Mouse (Mus musculus) kidney, postnatal 14 days (tissue): Measurements from ENCODE around the gene Gm4881.
"Not testable (repeated sequence)": the region's sequence is repeated elsewhere in the genome, so short reads cannot be mapped to it uniquely, and the experiment has no call there.

Source experiments
- DNase-seq: peaks from one replicate; pipeline ENCODE4 v3.0.0; 2022; ENCODE audit warnings: mixed read lengths

The Gm4881 gene

DNA sequence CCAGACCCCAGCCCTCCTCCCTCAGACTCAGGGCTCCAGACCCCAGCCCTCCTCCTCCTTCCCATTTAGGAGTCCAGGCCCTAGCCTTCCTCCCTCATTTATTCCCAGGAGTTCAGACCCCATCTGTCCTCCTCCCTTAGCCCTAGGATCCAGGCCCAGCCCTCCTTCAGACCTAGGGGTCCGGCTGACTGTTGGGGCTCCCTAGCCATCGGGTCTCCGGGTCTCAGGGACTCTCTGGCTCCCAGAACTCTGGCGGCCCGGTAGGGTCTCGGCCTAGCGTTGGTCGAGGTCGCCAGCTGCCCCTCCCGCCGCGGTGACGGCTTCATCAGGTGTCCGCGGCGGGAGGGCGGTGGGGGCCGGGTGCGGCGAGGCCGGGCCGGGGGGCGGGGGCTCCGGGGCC lies 9.7 kb upstream of the Gm4881 start:
- no peak for DNase-seq

DNA sequence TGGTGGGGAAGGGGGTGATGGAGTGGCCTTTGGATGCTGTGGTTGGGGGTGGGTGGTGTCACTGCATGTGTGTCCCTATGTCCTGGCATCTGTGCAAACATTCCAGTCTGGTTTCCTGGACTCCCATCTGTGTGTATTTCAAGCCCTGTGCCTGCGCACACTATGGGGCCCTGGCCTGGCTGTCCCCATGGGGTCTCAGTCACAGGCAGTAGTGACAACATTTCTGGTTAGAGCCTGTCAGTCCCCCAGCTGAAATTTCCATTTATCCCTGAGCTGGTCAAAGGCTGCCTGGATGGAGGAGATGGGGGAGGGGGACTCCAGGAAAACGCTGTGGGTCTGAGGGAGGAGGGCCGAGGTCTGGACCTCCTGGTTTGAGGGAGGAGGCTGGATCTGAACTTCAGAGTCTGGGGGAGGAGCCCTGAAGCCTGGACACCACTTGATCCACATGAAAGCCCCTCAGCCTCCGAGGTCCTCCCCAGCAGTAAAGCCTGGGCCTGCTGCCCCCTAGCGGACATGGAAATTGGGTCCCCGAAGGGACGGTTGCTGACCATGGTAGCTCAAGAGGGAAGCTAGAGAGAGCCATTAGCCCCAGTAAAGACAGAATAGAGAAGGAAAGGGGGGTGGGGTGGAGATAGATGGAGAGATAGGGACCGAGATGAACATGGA lies 5.8 kb upstream of the Gm4881 start:
- peak; percentile 75 for DNase-seq

DNA sequence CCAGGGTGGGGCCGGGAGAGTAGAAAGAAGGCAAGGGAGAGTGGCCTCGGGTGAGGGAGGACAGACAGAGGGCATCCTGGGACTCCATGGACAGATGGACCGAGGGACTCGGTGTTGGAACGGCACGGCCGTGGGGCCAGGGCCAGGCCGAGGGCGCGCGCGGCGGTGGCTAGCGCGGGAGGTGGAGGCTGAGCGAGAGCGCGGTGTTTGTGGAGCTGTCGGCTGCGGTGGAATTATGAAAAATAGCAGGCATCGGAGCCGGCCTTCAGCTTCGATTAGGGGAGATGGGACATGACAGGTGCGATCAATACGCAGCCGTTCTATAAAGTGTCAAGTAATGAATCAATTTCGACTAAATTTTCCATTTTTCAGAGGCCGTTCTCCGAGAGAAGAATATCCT lies 4.5 kb upstream of the Gm4881 start:
- no peak for DNase-seq

DNA sequence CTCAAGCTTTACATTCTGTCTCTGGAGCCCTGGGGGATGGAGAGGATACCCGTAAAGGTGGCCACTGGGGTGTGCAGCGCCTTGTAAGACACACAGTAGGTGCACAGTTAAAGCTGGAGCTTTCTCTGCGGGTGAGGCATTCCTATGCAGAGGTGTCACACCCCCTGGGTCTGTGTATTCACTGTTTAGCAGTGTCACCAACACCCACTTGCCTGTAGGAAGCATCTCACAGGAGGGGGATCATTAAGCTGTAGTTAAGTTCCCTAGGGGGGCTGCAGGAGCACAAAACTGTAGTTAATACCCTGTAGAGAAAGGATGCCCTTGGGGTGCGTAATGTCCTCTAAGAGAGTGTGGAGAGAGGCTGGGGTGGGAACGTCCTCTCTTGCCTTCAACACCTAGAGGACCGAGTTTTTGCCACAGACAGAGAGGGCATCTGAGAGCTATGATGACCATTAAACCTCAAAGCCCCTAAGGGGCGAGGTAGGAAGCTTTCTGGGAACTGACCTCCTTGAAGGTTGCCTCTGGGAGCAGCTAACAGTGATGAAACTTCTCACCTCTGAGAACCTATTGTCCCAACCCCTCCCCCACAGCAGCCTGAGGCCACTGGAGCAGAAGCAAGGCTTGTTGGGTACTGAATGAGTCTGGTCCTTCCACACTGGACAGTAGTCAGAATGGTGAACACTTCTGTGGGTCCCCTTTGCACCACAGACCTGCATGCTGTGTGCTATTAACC lies 3.2 kb upstream of the Gm4881 start:
- no peak for DNase-seq

DNA sequence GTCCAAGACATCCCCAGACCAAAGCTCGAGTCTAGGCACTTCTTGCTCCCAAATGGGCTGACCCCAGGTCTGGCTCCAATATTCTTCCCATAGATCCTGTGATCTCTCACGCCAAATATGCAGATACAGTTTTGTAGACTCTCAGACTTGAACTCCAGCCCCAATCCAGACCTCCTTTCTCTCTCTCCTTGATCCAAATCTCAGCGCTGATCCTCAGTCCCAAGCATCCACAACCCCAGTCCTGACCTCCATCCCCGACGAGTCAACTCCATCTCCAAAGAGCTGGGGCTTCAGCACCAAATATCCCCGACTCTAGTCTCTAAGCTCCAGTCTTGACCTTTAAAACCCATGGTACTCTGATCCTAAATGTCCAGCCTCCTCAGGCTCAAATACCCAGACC lies 653 bp downstream of the Gm4881 start:
- DNase-seq: no peak

DNA sequence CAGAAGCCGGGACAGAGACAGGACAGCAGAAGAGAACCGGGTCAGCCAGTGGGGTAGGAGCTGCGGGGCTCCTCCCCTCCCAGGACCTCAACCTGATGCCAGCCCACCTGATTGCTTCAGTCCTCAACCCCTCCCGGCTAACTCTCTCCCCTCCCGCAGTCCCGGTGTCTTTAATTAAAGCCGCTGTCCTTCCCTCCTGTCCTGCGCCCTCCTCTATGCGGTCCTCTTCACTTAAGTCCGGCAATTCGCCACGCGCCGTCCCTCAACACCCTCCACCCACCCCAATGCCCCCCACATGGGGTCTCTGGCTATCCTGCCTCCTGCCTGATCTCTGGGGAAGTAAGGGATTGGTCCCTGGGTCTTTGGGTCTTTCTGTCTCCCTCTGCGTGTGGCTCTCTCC lies 12.6 kb downstream of the Gm4881 start:
- no peak for DNase-seq

DNA sequence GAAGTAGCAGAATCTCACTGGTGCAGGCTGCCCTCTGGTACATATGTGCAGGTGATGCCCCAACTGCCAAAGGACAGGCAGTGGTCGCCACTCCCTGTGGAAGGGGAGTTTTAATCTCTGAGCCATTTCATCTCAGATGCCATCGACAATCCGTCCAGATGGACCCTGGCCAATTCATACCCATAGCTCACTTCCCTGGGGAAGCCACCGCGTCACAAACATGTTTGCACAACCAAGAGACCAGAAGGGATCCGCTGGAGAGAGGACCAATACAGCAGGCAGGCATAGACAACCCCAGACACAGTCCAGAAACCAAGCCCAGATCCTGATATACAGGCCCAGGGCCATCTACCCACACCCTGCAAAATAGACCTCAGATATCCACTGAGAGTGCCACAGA lies 13.8 kb downstream of the Gm4881 start:
- no peak for DNase-seq

DNA sequence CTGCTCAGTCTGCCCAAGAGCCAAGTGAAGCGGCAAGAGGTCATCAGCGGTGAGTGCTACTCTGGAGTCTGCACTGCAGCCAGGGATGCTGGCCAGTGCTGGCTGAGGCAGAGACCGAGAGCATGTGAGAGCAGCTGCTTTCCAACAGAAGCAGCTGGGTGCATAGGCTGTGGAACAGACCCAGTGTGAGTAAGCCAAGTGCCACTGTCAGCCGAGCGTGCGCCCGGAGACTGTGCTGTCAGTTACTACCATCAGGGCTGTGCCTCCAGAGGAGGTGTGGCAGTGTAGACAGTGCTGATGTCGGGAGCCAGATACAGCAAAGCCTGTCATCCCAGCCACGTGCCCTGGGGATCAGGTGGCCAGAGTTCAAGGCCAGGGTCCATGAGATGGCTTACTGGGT lies 24.6 kb downstream of the Gm4881 start:
- DNase-seq: no peak

DNA sequence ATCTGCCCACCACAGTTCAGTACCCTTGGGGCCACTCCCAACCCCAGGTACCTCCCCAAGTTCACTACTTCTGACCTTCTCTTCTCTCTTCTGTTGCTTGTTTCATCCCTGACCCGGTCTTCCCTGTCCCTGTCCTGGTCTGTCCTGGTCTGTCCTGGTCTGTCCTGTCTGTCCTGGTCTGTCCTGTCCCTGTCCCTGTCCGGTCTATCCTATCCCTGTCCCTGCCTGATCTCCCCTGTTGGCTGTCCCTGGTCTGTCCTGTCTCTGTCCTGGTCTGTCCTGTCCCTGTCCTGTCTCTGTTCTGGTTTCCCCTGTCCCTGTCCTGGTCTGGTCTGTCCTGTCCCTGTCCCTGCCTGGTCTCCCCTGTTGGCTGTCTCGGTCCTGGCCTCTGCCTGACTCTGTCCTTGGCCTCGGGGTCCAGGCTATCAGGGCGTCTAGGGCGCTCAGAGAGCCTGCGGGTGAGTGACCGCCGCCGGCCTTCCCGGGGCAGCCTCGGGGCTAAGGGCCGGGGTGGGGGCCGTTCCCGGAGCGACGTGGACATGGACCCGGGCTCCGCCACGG lies 25.5 kb downstream of the Gm4881 start:
- no peak for DNase-seq

DNA sequence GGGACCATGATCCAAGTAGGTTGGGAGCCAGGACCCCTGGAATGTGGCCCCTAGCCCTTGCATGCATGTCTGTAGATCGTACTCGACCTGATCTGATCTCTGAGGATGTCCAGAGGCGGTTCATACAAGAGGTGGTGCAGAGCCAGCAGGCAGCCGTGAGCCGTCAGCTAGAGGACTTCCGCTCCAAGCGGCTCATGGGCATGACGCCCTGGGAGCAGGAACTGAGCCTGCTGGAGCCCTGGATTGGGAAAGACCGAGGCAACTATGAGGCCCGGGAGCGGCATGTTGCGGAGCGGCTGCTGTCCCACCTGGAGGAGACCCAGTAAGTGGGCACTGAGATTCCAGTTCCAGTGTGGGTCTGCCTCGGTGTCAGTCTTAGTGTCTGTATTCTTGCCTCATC lies 31.8 kb downstream of the Gm4881 start:
- DNase-seq: no peak

DNA sequence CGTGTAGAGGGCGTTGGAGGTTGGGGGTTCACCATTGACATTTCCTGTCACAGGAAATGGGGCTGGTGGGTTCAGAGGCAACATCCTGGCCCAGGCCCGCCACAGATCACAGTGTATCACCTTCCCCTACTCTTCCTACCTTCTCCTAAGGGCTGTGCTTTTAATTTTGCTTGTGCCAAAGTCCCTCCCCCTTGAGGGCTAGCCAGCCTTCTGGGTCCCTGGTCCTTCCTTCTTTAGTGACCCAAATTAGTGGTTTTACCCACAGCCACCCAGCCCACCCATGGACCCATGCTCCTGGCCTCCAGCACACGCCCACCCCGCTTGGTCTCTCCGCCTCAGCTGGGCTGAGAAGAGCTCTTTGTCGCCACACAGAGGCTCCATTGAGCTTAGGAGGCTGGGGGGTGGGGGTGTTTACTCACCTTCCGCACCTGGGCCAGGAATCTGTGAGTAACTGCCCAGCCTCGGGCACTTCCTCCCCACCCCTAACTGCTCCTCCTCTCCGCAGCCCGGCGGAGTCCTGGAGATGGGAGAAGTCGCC lies 37.0 kb downstream of the Gm4881 start:
- DNase-seq: no peak

DNA sequence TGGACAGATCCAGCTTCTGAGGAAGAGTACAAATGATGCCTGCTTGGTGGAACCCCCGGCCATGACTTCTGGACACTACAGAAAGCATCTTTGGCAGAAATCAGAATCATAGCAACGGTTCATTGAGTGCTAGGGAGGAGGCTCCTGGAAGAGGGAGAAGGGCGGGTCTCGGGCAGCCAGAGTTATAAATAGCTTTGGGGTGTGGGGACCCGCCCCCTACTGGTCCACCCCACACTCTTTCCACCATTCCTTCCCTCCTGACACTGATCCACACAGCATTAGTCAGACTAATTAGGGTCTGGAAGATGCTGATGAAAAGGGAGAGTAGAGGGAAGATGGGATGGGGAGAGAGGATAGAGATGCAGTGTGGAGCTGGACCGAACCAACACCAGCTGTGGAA lies 37.7 kb downstream of the Gm4881 start:
- no peak for DNase-seq

DNA sequence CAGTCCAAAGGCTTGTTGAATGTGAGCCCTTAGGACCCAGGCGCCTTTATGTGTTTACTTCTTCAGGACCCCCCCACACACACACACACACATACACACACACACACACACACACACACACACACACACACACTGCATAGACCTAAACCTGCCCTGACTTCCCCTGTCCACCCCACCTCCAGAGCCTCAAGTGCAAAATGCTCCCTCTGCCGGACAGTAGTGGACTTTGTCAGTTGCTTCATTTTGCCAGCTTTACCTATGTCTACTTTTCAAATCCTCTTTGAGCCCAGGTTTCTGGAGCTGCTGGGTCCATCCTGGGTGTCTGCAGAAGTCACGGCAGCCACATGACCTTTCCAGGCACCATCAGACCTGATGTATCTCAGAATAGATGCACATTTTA lies 39.4 kb downstream of the Gm4881 start:
- DNase-seq: peak; percentile 76

DNA sequence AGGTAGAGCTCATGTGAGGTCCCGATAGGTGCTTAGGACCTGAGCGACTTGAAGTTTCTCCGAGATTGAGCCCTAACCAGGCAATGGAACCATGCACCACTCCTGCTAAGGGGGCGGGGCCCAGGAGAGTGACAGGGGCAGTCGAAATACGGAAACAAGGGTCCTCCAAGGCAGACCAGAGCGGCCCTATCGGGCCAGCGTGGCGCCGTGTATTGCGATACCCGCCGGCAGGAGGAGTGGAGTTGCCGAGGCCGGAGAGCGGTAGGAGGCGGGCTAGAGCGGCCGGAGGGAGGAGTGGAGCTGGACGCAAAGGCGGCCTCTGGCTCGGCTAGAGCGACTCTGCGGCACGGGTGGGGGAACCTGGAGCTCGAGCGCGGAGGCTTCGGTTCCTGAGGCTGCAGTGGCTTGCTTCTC lies 40.2 kb downstream of the Gm4881 start:
- DNase-seq: peak; percentile 99

DNA sequence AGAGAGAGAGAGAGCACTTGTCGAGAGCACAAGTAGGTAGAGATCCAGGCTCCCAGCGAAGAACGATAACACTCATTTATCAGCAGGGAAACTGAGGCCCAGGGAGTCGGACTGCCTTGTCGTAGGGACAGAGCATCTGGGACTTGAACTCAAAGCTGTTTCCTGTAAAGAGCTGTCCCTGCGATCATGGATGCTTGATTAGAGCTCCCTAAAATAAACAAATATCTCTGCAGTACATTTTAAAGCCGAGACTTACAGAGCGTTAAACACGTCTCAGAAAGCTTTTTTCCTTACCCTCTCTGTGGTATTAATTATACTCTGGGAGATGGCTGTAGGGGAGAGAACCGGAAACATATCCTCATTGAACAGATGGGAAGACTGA lies 40.9 kb downstream of the Gm4881 start:
- no peak for DNase-seq

DNA sequence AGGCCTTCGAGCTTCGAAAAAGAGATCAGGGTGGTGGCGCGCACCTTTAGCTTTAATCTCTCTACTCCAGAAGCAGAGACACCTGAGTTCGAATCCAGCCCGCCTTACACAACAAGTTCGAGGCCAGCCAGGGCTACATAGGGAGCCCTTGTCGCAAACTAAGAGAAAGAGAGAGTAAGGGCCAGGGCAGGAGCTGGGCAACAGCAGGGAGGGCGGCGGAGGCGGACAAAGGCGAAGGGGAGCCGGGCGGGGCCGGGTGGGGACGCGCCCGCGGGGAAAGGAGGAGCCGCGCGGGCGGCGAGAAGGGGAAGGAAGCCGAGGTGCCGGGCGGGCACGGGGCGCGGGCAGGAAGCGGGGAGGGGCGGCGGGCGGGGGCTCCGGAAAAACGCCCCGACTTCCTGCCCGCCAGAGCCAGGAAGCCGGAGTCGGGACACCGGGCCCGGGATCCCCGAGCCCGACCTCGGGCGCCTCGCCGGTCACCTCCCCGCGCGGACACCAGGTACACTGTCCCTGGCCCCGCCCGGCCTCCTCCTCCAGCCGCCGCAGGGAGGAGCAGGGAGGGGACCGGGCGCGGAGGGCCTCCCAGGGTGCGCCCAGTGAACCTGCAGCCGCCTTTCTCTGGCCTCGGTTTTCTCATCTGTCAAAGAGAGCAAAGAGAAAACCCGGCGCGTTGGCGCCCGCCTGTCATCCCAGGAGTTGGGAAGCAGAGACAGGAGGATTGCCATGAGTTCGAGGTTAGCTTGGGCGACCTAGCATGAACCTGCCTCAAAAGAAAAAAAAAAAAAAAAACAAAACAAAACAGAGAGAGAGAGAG lies 41.5 kb downstream of the Gm4881 start, which contains the start of gene Arhgef1:
Gene Arhgef1 (plus strand): TSS at position 283 of the 814 bp plus-strand sequence.
- peak; percentile 83 for DNase-seq

DNA sequence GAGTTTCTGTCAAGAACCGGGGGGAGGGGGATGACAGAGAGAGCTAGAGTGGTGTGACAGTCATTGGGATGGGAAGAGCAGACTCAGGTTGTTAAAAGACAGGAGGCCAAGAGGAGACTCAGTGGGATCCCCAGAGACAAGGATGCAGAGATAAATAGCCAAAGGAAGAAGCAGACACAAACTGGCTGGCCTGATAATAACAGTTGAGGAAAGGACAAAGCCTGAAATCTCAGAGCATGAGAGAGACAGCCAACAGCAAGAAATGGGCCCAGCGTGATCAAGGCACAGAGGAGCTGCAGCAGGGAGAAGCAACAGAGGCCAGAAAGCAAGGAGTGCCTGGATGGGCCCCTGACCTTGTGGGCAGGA lies 42.0 kb downstream of the Gm4881 start:
- no peak for DNase-seq

DNA sequence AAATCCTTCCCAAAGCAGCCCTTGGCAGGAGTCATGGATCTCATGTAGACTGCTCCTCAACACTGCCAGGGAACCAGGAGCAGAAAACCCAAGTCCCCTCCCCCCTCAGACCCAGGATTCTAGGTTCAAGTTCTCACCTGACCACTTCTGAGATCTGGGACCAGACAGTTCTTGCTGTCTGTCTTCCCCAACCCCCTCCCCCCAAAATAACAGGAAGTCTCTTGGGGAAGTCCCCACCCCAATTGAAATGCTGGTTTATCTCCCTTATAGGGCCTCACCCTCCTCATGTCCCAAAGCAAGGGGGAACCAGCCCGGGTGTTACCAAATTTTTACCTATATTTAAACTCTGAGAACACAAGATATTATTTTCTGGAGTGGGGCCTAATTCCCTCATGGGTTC lies 42.5 kb downstream of the Gm4881 start:
- no peak for DNase-seq

DNA sequence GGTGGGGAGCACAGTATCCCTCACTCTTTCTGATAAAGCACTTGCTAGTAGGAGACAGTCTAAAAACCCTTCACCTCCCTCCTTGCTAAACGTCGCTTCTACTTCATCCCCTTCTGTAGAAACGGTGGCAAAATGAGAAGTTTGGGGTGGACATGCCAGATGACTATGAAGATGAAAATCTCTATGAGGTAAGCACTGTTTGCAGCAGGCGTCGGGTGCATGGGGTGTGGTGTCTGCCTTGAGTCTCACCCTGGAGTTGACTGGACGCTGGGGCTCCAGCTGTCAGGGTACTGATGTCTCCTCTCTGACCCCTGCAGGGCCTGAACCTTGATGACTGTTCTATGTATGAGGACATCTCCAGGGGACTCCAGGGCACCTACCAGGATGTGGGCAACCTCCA lies 43.2 kb downstream of the Gm4881 start:
- no peak for DNase-seq

DNA sequence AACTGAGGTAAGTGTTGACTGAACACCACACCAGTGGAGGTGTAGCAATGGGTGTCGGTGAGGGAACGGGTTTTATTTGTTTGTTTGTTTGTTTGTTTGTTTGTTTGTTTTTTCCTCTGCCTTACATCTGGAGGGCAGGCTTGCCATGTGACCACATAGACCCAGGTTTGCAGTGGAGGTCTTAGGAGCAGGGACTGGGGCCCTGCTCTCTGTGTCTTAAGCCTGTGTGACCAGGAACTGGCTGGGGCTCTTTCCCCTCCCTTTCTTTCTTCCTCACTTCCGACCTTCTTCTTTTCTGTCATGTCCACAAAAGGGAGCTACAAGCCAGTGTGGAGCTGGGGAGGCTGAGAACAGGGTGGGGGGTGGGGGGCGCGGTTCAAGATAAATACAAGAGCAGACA lies 46.3 kb downstream of the Gm4881 start:
- no peak for DNase-seq

DNA sequence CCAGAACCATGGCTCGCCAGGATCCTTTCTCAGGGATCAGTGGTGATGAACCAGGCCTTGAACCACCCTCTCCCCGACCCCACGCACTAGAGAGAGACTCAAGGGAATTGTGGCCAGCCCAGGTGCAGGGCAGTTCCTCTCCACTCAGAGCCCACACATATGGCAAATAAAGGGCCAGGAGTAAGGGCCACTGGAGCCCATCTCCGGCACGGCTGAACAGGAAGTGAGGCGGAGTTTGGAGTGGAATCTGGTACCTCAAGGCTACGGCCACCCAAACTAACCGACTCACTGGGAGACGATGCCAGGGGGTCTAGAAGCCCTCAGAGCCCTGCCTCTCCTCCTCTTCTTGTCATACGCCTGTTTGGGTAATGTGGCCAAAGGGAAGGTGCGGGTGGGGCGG lies 47.1 kb downstream of the Gm4881 start, which contains the start of gene Cd79a:
Gene Cd79a (plus strand): TSS at position 158 of the 400 bp plus-strand sequence.
- DNase-seq: no peak

DNA sequence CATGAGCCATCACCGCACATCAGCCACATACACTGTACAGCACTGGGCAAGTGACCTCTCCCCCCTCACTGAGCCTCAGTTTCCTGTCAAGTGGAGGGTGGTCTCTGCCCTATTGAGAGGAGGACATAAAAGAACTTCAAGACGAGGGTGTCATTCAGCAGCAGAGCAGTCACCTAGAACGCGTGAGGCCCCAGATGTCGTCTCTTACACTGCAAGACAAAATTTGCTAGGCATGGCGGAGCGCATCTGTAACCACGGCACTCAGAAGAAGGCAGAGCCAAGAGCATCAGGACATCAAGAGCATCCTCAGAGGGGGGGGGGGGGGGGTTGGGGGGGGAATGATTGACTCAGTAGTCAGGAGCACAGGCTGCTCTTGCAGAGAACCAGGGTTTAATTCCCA lies 48.0 kb downstream of the Gm4881 start:
- no peak for DNase-seq

DNA sequence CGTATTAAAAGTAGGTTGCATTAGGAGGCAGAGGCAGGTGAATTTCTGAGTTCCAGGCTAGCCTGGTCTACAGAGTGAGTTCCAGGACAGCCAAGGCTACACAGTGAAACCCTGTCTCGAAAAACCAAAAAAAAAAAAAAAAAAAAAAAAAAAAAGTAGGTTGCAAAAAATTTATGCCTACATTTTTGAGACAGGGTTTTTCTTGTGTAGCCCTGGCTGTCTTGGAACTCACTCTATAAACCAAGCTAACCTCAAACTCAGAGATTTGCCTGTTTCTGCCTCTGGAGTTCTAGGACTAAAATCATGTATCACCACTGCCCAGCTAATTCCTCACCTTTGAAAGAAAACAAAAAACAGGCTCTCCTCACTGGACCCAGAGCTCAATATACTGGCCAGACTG lies 48.5 kb downstream of the Gm4881 start:
- not testable (repeated sequence) for DNase-seq
